Mouse (Mus musculus): Measurements from ENCODE around the gene Dtd2. TPM values are rescaled to one million over a fixed set of nuclear protein-coding genes. Genes with fewer than 3 reads are reported as not detected.

The Dtd2 gene
- polyA plus RNA-seq, 1 experiment: 9.1 TPM

- no peak for TF ChIP-seq CTCF (IDR thresholded peaks at IDR 0.05; ENCODE audit: control insufficient read depth, insufficient read depth, insufficient replicate concordance, low read depth, low read length)
- no peak for TF ChIP-seq POLR2A (IDR thresholded peaks at IDR 0.05; ENCODE audit: control insufficient read depth, low read depth, low read length)
- H3K27ac ChIP-seq (ENCODE audit: control insufficient read depth, insufficient read depth, low read depth, low read length): no peak overlapping the region
- no peak overlapping the region for H3K4me3 ChIP-seq (ENCODE audit: control insufficient read depth, low read depth, low read length)
- H3K27me3 ChIP-seq (ENCODE audit: control insufficient read depth, insufficient read depth, low read length): no peaks in the 10 kb centered on the region
- H3K4me1 ChIP-seq (ENCODE audit: control insufficient read depth, insufficient read depth, low read length): no peaks in the 10 kb centered on the region
- H3K36me3 ChIP-seq (ENCODE audit: control insufficient read depth, insufficient read depth, low read length): no peaks in the 10 kb centered on the region
These were observed 20.5 kb downstream of the Dtd2 start for GRCm38 (mm10) chr12:51985826-51986225.

- no peaks in the 10 kb centered on the region for H3K27me3 ChIP-seq (ENCODE audit: control insufficient read depth, insufficient read depth, low read length)
- no peak overlapping the region for H3K27ac ChIP-seq (ENCODE audit: control insufficient read depth, insufficient read depth, low read depth, low read length)
- no peaks in the 10 kb centered on the region for H3K4me1 ChIP-seq (ENCODE audit: control insufficient read depth, insufficient read depth, low read length)
- no peaks in the 10 kb centered on the region for H3K36me3 ChIP-seq (ENCODE audit: control insufficient read depth, insufficient read depth, low read length)
- no peak for TF ChIP-seq CTCF (IDR thresholded peaks at IDR 0.05; ENCODE audit: control insufficient read depth, insufficient read depth, insufficient replicate concordance, low read depth, low read length)
- TF ChIP-seq POLR2A (IDR thresholded peaks at IDR 0.05; ENCODE audit: control insufficient read depth, low read depth, low read length): no peak
- H3K4me3 ChIP-seq (ENCODE audit: control insufficient read depth, low read depth, low read length): no peak overlapping the region
These were observed 21.0 kb downstream of the Dtd2 start for GRCm38 (mm10) chr12:51985163-51985748.

- no peak overlapping the region for H3K4me3 ChIP-seq (ENCODE audit: control insufficient read depth, low read depth, low read length)
- H3K27me3 ChIP-seq (ENCODE audit: control insufficient read depth, insufficient read depth, low read length): no peaks in the 10 kb centered on the region
- no peaks in the 10 kb centered on the region for H3K4me1 ChIP-seq (ENCODE audit: control insufficient read depth, insufficient read depth, low read length)
- no peak overlapping the region for H3K27ac ChIP-seq (ENCODE audit: control insufficient read depth, insufficient read depth, low read depth, low read length)
- TF ChIP-seq CTCF (IDR thresholded peaks at IDR 0.05; ENCODE audit: control insufficient read depth, insufficient read depth, insufficient replicate concordance, low read depth, low read length) (no peak), POLR2A (IDR thresholded peaks at IDR 0.05; ENCODE audit: control insufficient read depth, low read depth, low read length) (no peak)
- H3K36me3 ChIP-seq (ENCODE audit: control insufficient read depth, insufficient read depth, low read length): no peaks in the 10 kb centered on the region
These were observed 22.7 kb downstream of the Dtd2 start for GRCm38 (mm10) chr12:51983625-51984024.

GRCm38 (mm10) chr12:51976531-51976930, 29.8 kb downstream of the Dtd2 start:
- no peak for TF ChIP-seq CTCF (IDR thresholded peaks at IDR 0.05; ENCODE audit: control insufficient read depth, insufficient read depth, insufficient replicate concordance, low read depth, low read length)
- no peak for TF ChIP-seq POLR2A (IDR thresholded peaks at IDR 0.05; ENCODE audit: control insufficient read depth, low read depth, low read length)
- Histone ChIP-seq H3K27me3 (ENCODE audit: control insufficient read depth, insufficient read depth, low read length) (no peaks in the 10 kb centered on the region), H3K4me3 (ENCODE audit: control insufficient read depth, low read depth, low read length) (no peak overlapping the region), H3K4me1 (ENCODE audit: control insufficient read depth, insufficient read depth, low read length) (no peaks in the 10 kb centered on the region; the same call in 1 of the 2 replicates), H3K27ac (ENCODE audit: control insufficient read depth, insufficient read depth, low read depth, low read length) (no peak overlapping the region), H3K36me3 (ENCODE audit: control insufficient read depth, insufficient read depth, low read length) (no peaks in the 10 kb centered on the region)

- H3K4me1 ChIP-seq (ENCODE audit: control insufficient read depth, insufficient read depth, low read length): no peaks in the 10 kb centered on the region; the same call in none of the 2 replicates
- H3K27ac ChIP-seq (ENCODE audit: control insufficient read depth, insufficient read depth, low read depth, low read length): no peak overlapping the region
- no peak for TF ChIP-seq CTCF (IDR thresholded peaks at IDR 0.05; ENCODE audit: control insufficient read depth, insufficient read depth, insufficient replicate concordance, low read depth, low read length)
- TF ChIP-seq POLR2A (IDR thresholded peaks at IDR 0.05; ENCODE audit: control insufficient read depth, low read depth, low read length): no peak
- no peaks in the 10 kb centered on the region for H3K27me3 ChIP-seq (ENCODE audit: control insufficient read depth, insufficient read depth, low read length)
- no peak overlapping the region for H3K4me3 ChIP-seq (ENCODE audit: control insufficient read depth, low read depth, low read length)
- no peaks in the 10 kb centered on the region for H3K36me3 ChIP-seq (ENCODE audit: control insufficient read depth, insufficient read depth, low read length)
These were observed 31.9 kb downstream of the Dtd2 start for GRCm38 (mm10) chr12:51974381-51974780.

GRCm38 (mm10) chr12:51972269-51973065, 33.8 kb downstream of the Dtd2 start:
- Histone ChIP-seq H3K27me3 (ENCODE audit: control insufficient read depth, insufficient read depth, low read length) (no peaks in the 10 kb centered on the region), H3K4me1 (ENCODE audit: control insufficient read depth, insufficient read depth, low read length) (no peaks in the 10 kb centered on the region; the same call in none of the 2 replicates), H3K4me3 (ENCODE audit: control insufficient read depth, low read depth, low read length) (no peak overlapping the region), H3K36me3 (ENCODE audit: control insufficient read depth, insufficient read depth, low read length) (no peaks in the 10 kb centered on the region), H3K27ac (ENCODE audit: control insufficient read depth, insufficient read depth, low read depth, low read length) (no peak overlapping the region)
- TF ChIP-seq CTCF (IDR thresholded peaks at IDR 0.05; ENCODE audit: control insufficient read depth, insufficient read depth, insufficient replicate concordance, low read depth, low read length): peak; percentile 33; the same call in 1 of the 2 replicates
- no peak for TF ChIP-seq POLR2A (IDR thresholded peaks at IDR 0.05; ENCODE audit: control insufficient read depth, low read depth, low read length)

GRCm38 (mm10) chr12:51971070-51971664, 35.1 kb downstream of the Dtd2 start, which contains the start of gene Heatr5a:
Gene Heatr5a, minus strand, starts transcription at chr12:51971321.
- peak within 1 kb of the TSS; percentile 99 for H3K4me3 ChIP-seq (ENCODE audit: control insufficient read depth, low read depth, low read length)

More at GRCm38 (mm10) chr12:51971070-51971664, 35.1 kb downstream of the Dtd2 start, which contains the start of gene Heatr5a:
- H3K27ac ChIP-seq (ENCODE audit: control insufficient read depth, insufficient read depth, low read depth, low read length): peak within 1 kb of the TSS; percentile 73
- no peaks in the 10 kb centered on the region for H3K36me3 ChIP-seq (ENCODE audit: control insufficient read depth, insufficient read depth, low read length)
- no peaks in the 10 kb centered on the region for H3K27me3 ChIP-seq (ENCODE audit: control insufficient read depth, insufficient read depth, low read length)
- no peaks in the 10 kb centered on the region; the same call in 1 of the 2 replicates for H3K4me1 ChIP-seq (ENCODE audit: control insufficient read depth, insufficient read depth, low read length)
- TF ChIP-seq CTCF (IDR thresholded peaks at IDR 0.05; ENCODE audit: control insufficient read depth, insufficient read depth, insufficient replicate concordance, low read depth, low read length): no peak
- peak; percentile 55 for TF ChIP-seq POLR2A (IDR thresholded peaks at IDR 0.05; ENCODE audit: control insufficient read depth, low read depth, low read length)

Data from testis, adult 2 months (tissue).